Mouse (Mus musculus) heart, postnatal 36 days (tissue): ENCODE data around the gene Ndufc1. TPM values are rescaled to one million over a fixed set of nuclear protein-coding genes. Genes with fewer than 3 reads are reported as not detected.
"Not testable (repeated sequence)": the region's sequence is repeated elsewhere in the genome, so short reads cannot be mapped to it uniquely, and the experiment has no call there.

Experiments
- DNase-seq, 2 experiments: peaks; one replicate each; pipeline ENCODE4 v3.0.0; 2021 to 2022
- intact Hi-C: fragments of 180-260 bp; cut with DNase I; formaldehyde crosslinking; loops from one replicate; pipeline ENCODE4 v1.15.1; 2025
- total RNA-seq, 2 experiments: library from RNA; stranded (reverse); gene quantifications; 2 replicates each; pipeline ENCODE4 v1.2.3; 2021

Ndufc1 gene
- total RNA-seq = 1,000 to 10,000 TPM; 1,613 to 1,736 TPM

- intact Hi-C loops = loop anchor here (2.0 to 5.0 kb wide), 2 partner anchors 34 to 181 kb away; no protein-coding TSS in a partner anchor
- DNase-seq = peak; percentile 98 to 100
Observed at GRCm38 (mm10) chr3:51408561-51409183, at the start of gene Ndufc1. Gene Ndufc1, minus strand, starts transcription at chr3:51408988.

- intact Hi-C loops = no loop called here
- DNase-seq = no peak
Observed at GRCm38 (mm10) chr3:51434871-51435595, 26.2 kb upstream of the Ndufc1 start.

DNA sequence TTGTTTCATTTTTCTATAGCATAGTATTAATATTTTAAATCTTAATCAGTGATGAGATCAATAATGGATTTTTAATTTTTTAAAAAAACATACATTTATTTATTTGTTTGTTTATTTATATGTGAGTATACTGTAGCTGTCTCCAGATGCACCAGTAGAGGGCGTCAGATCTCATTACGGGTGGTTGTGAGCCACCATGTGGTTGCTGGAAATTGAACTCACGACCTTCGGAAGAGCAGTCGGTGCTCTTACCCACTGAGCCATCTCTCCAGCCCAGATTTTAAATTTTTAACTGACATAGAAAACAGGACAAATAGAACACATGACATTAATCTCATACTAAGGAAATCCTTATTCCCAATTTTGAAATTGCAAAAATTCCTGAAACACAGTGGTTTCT is 25.6 kb upstream of the Ndufc1 start:
- intact Hi-C loops = not testable (repeated sequence)

GRCm38 (mm10) chr3:51425394-51425793 is 16.6 kb upstream of the Ndufc1 start:
- intact Hi-C loops = no loop called here
- DNase-seq = no peak

More for the DNA sequence above, 25.6 kb upstream of the Ndufc1 start:
- not testable (repeated sequence) for DNase-seq

DNA sequence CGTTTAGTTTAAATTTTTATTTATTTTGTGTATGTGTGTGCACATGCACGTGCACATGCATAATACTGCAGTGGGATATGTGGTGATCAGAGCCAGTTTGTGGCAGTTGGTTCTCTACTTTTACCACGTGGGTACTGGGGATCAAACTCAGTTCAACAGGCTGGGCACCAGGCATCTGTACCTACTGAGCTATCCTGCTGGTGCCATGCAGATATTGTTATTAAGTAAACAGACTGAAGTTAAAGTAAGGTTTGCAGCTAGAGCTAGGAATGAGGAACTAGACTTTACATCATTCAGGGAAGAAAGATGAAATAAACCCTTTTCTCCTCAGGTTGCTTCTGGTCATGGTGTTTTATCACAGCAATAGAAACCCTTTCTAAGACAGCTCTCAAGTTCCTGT is 13.1 kb upstream of the Ndufc1 start:
- no peak for DNase-seq
- intact Hi-C loops = no loop called here

- intact Hi-C loops = no loop called here
- DNase-seq = no peak
Observed at GRCm38 (mm10) chr3:51417966-51418365, 9.2 kb upstream of the Ndufc1 start.

GRCm38 (mm10) chr3:51417485-51417884 is 8.7 kb upstream of the Ndufc1 start:
- intact Hi-C loops = no loop called here
- no peak for DNase-seq

GRCm38 (mm10) chr3:51417135-51417458 is 8.3 kb upstream of the Ndufc1 start:
- intact Hi-C loops = no loop called here

GRCm38 (mm10) chr3:51416364-51417134 is 7.8 kb upstream of the Ndufc1 start:
- intact Hi-C loops = no loop called here
- DNase-seq = peak; percentile 49 to 65

More at GRCm38 (mm10) chr3:51417135-51417458, 8.3 kb upstream of the Ndufc1 start:
- no peak for DNase-seq

GRCm38 (mm10) chr3:51416073-51416363 is 7.2 kb upstream of the Ndufc1 start:
- intact Hi-C loops = no loop called here
- DNase-seq = no peak

DNA sequence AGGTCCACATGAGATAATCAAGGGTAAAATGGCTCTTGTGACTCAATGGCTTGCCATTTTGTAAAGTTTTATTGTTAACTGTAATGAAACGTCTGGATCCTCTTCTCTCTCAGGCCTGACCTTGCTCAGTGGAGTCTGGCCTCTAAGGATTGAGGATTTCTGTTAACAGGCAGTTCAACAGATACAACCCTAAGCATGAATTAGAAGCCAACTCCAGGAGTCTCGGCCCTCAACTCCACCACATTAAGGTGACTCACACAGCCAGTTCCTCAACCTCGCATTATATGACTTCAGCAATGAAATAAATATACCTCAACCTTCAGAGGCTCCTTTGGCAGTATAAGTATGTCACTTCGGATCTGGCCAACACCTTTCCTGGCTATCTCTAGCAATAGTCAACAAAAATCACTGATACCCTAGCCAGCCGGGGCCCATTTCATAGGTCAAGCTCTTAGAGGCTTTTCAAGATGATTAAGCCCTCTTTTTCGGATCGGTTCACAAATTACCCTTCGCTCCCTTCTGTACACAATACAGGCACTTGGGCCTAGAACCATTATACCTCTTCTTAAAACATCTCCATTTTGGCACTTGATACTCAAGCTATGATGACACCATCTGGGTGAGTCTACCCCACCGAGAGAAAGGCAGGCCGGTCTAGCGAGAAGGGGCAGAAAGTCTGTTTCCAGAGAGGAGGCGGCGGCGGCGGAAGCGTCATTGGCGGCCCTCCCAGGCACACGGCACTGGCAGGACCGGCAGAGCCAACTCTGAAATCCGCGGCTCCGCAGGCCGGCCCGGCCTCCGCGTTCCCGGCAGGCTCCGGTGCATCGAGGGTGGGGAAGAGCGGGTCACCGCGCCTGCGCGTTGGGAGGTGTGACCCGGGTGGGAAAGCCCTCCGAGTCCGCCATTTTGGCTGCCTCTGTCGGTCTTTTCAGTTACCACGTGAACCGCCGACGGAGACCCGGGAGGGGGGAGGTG is 6.6 kb upstream of the Ndufc1 start, which contains the start of gene Naa15:
TSS of gene Naa15 (plus strand) at position 51 of the 975 bp plus-strand sequence.
- intact Hi-C loops = no loop called here
- DNase-seq = peak; percentile 95 to 96

DNA sequence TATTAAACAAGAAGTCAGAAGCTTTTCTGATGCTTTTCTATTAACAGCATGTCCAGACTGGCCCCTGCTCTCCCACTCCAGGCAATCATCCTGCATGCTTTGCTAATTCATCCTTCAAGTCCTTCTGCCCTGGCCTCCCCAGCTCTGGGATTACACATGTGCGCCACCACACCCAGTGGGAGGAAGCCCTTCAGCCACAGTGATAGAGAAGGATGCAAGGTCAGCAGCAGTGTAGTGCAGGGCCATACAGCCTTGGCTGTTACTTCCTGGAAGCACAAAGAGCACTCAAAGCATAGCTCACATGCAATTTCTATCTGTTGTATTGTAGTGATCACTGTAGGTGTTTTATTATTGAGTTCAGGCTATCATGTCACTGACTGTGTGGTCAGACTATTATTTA is 4.5 kb upstream of the Ndufc1 start:
- intact Hi-C loops = loop anchor here (5.0 kb wide), 1 partner anchor 131 kb away; no protein-coding TSS in a partner anchor
- DNase-seq = no peak

DNA sequence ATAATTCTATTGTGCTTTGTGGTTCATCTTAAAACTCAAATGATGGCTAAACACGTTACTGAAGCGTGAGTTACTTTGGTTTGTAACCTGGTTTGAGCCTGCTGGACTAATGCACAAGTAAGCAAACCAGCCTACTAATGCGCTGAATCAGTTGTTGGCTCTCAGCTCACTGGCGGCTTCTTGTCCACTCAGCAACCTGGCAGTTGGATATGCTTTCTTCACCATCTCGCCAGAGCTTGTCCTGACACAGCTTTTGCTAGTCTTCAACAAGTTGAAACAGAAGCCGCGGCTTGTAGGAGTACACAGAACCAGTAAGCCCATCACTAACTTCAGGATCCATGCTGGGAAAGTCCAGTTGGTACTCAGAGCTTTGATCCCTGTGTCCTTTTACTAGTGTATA is 3.7 kb upstream of the Ndufc1 start:
- DNase-seq = no peak
- intact Hi-C loops = loop anchor here (5.0 kb wide), 1 partner anchor 130 kb away; no protein-coding TSS in a partner anchor

DNA sequence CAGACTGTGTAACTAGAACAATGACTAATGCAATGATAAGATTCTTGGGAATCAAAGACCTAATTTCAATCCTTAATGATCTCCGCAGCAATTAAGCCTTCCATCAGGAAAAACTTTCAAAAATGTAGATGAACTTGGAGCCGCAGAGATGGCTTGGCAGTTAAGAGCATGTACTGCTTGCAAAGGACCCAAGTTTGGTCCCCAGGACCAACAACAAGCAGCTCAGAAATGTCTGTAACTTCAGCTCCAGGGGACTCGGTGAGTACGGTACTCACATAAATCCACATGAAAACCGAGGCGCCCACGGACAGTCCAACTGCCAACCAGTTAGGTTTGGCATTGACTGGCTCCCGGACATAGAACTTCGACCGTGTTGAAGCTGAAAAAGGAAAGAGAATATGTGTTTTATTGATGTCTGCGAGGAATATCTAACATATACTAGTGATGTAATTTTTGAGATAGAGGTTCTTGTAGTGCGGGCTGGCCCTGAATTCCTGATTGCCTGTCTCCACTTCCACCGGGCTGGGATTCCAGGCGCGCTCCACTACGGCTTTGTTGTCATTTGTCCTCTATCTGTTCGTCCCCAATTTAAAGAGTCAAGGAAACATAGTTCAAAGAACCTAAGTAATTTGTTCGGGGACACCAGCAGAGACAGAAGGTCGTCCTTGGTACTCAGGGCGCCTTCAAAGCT is 773 bp downstream of the Ndufc1 start:
- no peak for DNase-seq
- intact Hi-C loops = loop anchor here (2.0 to 5.0 kb wide), 2 partner anchors 33 to 181 kb away; no protein-coding TSS in a partner anchor

DNA sequence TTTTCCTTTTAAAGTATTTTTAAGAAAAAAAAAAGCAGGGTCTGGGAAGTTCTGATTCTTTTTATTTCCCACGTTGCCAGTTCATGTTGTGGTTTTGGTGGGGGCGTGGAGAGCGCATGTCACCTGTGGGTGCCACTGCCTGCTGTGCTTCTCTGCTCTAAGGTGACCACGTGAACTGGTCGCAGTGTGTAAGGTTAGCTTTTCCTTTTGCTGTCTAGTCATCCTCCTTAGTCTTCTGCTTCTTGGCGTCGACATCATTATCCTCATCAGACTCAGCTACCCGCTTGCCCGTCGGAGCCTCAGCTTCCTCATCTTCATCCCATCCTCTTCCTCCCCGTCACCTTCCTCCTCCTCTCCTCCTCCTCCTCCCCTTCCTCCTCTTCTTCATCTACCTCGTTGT is 6.2 kb downstream of the Ndufc1 start:
- intact Hi-C loops = no loop called here
- no peak for DNase-seq

GRCm38 (mm10) chr3:51402054-51402453 is 6.7 kb downstream of the Ndufc1 start:
- DNase-seq, intact Hi-C loops: not testable (repeated sequence)

DNA sequence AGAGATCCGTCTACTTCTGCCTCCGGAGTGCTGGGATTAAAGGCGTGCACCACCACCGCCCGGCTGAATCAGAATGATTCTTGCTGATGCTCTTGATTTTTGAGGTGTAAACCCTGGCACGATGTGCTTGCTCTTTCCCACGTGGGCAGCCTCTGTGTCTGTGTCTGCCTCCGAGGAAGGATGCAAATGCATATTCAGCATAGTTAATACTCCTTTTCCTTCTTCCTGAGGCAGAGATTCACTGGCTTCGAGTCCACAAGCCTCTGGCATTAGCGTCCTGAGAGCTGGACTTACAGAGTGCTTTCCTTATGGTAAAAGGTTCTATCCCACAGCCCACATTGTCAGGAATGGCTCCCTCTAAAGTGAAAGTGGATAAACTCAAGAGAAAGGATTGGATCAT is 8.1 kb downstream of the Ndufc1 start:
- intact Hi-C loops = no loop called here
- DNase-seq = no peak

- intact Hi-C loops = no loop called here
- no peak for DNase-seq
Observed at GRCm38 (mm10) chr3:51399531-51399930, 9.3 kb downstream of the Ndufc1 start.

DNA sequence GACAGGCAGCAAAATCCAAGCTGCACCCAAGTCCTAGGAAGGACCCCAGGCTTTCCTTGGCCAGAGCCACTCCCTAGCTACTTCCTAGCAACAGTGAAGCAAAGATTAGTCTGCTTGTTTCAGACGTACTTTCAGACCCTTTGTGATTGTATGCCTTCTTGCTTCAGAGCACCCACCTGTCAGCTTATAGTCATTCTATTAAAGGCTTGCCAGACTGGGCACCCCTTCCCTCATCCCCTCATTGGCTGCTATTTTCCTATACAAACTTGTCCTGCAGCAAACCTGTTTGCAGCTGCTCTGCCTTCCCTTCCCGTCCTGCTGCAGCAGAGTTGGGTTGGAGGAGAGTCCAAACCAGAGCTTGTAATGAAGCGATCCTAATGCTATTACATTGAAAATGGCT is 10.1 kb downstream of the Ndufc1 start:
- no peak for DNase-seq
- intact Hi-C loops = no loop called here
